Mouse (Mus musculus) cerebellum, adult 11 months (tissue): ENCODE measurements at regions not wholly inside any gene's neighbourhood (a gene's known extent, or its start where the extent isn't known, plus 50 kb on each side); places are given as distances from the start of the nearest gene placed in this dataset.

Experiments used
- DNase-seq: peaks from one replicate; pipeline ENCODE4 v3.0.0; 2022

DNA sequence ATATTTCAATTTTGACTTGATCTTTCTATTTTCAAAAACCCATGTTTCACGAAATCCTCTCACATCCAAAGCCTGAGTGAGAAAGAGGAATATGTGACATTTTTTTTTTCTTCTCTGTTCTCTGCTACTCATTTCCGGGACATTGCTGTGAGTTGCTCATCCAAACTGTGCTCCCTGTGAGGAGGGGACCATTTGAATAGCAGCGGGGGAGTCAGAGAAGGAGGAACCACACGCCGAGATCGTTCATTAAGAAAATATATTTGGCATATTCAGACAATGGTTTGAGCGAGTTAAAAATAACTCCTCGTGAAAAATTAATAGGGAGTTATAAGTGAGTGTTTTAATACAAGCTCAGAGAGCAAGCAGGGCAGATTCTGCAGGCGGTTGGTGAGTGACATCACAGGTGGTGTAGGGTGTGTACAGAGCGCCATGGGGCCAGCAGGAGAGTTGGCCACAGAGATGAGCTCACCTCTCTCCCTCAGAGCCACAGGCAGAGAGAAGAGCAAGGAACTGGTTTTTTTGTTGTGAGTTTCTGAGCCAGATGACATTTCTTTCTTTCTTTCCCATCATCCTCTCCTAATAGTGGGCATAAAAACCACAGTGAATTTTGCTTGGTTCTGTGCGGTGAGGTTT is 54.4 kb upstream of the Calcoco1 start:
- DNase-seq, result no peak

DNA sequence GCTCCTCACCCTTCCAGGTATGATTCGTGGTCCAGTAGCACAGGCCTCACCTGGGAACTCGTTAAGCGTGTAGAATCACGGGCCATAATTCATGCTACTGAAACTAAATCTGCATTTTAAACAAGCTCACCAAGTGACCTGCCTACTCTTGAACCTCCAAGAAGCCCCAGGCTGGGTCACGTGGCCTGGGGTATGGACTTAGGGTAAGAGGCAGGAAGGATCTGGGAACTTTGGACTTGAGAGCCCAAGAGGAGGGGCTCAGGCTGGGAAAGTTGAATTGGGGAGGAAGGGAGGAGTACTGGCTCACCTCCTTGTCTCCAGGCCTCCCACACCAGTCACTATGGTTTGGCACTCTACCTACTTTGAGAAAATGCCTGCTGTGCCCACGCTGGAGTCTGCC is 58.6 kb upstream of the Calcoco1 start:
- no peak for DNase-seq

DNA sequence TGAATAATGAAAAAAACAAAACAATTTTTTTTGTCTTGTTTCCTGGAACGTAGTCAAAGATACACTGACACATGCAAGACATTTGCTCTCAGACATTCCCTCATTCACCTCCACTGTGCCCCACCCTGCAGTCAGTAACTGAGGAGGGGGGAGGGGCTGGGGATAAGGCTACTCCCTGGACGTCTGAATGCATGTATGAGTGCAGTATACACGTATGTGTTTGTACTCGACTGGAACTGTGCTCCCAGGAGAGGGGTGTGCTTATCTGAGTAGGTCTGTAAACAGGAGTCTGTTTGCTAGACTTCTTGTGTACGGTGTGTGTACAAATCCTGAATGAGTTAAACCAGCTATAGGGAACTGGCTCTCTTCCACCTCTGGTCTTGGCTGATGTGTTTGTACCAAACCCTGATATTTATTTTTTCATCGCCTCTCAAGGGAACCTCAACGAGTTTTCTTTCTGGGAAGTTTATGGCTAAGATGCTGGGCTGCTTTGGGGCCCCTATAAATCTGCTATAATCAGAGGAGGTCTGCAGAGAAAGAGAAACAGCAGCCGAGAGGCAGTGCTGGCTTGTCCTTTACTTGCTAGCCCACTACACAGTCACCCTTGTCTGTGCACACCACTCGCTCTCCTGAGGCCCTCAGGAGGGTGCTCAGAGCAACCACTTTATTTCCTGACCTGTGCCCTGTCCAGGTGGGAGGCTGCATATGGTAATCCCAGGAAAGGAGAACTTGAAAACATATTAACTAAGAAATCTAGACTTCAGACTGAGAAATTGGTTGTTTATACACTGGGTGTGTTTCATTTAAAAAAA is 61.2 kb upstream of the Calcoco1 start:
- DNase-seq, result no peak

DNA sequence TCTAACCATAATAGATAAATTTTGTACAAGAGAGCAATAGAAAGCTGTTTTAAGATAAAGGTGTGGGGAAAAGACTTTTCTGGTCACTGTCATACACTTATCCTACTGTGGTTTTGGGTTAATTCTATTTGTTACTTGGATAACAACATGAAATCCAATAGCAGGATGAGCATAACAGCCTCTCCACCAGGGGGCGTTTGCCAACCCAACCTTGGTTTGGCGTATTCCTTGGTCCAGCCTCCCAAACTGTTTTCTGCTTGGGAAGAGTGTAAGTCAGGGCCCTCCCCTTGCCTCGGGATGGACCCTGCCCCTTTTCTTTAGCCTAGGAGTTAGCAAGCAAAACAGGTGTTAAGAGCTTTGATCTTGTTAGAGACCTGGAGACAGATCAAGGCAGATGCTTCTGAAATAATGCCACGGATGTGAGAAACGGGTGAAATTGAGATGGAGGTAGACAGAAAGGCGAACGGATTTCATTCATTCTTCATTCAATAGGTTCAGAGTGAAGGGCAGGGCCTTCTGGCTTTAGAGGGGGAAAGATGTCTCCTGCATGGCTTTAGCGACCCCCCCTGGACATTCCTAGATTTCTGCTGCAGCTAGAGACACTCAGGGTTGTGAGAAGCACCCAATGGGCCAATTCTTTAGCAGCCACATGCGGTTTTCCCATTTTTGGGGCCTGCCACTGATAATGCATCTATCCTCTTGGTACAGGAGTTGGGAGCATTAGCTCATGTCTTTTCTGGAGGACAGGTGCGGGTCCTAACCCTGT is 63.3 kb upstream of the Calcoco1 start:
- peak; percentile 35 for DNase-seq

DNA sequence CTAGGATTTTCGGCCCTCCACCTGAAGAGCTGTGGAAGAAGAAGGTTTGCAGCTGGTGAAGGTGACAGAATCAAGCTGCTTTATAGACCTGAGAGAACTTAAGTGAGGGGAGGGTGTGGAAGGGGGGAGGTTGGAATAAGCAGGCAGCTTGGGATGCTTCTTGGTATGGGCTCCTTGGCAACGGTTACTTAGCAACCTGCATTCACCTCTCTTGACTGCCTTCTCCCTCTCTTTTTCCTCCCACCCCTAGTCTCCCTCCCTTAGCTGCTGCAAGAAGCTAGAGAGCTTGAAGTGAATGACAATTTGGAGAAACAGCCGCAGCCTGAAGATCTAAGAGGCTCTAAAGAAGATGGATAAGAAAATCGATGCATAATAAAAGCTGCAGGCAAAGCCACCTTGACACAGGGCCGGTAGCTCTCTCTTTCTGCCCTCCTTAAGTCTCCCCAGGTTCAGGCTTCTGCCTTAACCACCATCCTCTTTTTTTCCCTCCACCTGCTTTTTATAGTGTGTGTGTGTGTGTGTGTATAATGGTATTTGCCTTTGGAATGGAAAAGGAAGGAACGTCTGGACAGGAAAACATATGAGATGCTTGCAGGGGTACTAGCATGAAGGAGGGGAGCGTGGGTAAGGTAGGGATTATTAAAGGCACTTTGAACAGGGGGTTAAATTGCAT is 67.0 kb upstream of the Calcoco1 start:
- no peak for DNase-seq

DNA sequence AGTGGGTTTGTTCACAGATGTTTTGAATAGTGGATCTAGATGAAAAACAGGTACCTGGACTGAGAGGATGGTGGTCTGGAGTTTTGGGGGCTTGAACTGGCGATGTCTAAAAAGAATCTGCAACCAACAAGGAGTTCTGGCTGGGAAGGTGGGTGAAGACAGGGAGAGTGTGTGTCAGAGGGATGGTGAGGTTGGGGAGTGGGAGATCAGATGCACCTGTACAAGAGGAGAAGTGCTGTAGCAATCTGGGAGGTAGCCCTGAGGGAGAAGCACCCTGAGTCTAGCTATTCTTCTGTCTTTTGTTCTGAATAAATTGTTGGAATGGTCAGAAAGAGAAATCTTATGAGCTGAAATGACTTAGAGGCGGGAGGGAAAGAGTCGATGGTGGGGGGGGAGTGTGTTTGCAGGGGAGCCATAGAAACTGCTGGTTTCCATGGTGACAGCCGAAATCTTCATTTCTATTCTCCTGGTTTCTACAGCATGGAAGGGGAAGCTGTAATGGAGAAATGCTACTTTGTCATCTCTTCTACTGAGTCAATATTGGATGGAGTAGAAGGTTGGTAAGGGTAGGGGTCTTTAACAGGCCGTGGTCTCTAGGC is 75.1 kb upstream of the Calcoco1 start:
- no peak for DNase-seq

DNA sequence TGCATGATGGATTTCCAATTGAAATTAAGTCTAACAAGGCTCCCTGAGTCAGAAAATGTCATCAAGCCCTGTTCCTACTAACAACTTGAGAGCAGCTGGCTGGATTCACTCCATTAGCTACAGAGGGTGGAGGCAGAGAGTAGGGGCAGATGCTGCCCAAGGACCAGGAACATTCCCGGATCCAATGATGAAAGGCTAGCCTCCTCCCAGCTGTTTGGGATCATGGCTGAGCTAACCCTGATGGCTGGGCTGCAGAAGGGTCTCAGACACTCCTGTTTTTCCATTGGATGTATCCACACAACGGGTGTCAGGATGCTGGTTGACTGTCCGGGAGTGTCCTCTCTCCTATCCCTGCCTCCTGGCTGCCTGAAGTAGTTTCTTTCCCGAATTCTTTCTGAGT is 78.1 kb upstream of the Calcoco1 start:
- DNase-seq, result no peak

DNA sequence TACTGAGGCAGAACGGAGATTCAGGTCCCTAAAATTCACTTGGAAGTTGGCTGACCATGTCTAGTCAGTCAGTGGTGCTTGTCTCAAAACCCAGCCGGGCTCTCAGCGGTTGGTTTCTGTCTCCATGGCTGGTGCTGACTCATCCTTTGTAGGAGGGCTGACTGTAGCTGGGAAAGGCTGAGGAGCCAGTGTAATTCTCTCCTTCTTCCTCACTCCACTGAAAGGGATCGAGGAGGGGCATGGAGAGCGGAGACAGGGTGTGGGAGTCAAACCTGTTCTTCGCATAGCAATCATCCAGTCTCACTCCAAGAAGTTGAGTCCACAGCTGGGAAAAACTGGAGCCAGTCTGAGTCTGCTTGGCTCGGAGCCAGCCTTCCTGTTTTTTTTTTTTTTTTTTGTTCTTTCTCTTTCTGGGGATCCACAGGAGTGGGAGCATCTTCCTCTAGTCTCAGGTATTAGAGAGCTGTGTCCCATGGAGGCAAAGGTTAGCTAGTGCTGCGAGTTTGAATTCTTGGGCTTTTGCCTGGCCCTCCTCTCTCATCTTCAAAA is 80.4 kb upstream of the Calcoco1 start:
- no peak for DNase-seq

DNA sequence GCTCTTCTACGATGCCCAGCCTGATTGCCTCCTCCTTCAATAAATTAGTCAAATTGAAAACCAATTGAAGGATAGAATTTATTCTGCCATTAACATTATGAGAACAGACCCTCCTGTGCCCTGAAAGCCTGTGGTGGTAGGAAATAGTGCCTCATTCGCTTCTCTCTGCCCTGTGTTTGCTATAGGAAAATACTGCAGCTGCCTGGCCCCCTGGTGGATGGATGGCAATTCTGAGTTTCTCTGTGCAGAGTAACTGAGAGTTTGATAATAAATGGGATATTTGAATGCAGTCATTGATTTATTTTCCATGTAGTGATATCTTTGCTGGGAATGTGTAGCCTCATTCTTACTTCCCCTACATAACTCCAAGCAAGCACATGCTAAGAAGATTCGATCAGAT is 85.4 kb upstream of the Calcoco1 start:
- DNase-seq, result no peak

DNA sequence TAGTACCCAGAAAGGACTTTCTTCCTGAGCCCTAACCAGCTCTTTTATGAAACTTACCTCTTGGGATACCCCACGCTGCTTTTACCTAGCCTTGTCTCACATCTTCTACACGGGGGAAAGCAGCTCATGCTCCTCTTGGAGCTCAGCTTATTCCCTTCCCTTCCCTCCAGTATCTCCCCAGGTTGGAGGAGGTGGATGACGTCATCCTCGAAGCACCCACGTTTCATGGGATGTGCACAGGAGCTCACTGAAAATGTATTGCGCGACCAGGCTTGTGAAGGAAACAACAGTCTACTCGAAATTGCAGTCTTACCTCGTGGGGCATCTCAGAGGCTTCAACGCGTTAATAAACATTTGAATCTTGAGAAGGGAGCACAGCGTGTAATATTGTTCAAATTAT is 97.2 kb upstream of the Calcoco1 start:
- no peak for DNase-seq

DNA sequence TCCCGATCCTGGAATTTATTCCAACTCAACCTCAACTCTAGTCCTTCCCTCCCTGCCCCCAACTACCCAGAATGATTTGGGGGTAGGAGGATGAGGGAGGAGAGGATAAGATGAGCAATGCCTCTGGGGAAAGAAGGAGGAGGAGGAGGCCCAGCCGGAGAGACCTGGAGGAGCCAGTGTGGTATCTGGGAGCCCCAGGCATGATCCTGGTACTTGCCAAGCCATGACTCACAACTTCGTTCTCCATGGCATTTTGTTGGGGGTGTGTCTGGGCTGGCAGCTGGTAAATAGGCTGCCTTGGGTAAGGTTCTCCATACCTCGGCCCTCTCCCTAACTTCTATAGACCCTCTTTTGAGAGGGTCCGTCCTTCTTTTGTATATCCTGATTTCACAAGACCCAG is 81.2 kb upstream of the Hoxc13 start:
- DNase-seq, result no peak

DNA sequence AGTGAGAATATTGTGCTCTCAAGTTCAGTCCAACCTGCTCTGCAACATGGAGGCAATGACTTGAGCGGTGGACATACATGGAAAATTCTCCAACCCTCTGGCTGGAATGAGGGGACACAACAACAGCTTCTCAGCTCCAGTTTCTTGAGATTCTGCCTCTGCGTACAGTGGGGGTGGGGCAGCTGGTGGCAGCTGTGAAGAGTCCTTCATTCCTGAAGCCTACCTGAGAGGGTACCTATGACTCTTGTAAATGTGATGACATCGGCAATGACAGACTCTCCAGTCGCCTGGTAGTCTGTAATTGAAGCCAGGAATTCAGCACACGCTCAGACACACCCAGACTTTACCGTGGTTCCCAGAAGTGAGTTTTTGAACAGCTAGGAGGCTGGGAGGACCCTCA is 58.5 kb upstream of the Hoxc13 start:
- no peak for DNase-seq

DNA sequence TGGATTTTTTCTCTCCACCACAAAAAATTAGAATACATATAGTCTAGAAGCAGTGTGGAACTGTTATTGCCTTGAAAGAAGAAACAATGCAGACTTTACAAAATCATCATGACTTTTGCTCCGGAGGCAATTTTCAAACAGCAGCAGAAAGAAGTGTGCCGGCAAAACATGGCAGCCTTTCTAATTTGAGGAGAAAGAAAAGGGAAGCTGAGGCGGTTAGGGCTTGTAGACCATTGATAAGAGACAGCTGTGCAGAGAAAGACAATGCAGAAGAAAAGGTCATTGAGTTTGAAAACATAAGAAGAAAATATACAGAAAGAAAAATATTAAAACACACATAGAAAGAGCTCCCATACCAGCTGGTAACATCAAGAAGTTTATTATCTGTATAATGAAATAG is 54.1 kb upstream of the Hoxc13 start:
- DNase-seq, result no peak
